Mouse (Mus musculus) mouse trophoblast stem cell (cell line): ENCODE measurements at regions not wholly inside any gene's neighbourhood (a gene's known extent, or its start where the extent isn't known, plus 50 kb on each side); places are given as distances from the start of the nearest gene placed in this dataset.

ENCODE experiments used
- in situ Hi-C, 2 experiments: fragments of 300-500 bp; cut with MseI, MboI; formaldehyde crosslinking; loops; 2 replicates in 1 of 2; 3 replicates in 1 of 2; pipeline ENCODE4 v1.15.1; 2025

DNA sequence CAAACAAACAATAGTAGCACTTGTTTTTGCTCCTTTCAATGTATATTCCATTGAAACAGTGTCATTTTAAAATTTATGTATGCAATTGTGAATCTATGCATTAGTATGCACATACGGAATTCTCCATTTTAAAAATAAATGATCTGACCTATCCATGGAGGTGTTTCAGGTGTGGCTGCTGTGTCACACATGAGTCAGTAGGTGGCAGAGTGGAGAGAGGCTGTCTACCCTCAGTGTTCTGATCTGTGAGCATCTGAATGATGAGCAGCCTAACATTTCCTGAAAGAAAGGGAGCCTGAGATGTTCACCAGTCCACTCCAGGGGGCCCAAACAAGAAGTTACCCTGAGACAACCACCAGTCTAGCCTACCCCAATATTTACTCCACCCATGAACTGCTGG is 75.6 kb upstream of the 1700006A11Rik start:
- in situ Hi-C loops = no loop called here

DNA sequence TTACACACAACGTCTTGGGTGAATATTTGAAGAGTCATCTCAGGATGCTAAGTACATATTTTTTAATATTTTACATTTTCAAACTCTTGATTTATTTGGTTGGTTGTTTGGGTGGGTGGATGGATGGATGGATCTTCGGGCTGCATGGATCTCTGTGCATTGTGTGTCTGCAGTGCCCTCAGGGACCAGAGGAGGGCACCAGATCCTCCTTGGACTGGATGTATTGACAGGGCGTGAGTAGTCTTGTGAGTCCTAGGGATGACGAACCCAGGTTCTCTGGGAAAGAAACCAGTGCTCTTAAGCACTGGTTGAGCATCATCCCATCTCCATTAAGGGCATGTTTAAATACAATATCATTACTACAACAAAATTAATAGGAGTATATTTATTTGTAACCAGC is 70.2 kb upstream of the 1700006A11Rik start:
- in situ Hi-C loops = loop anchor here in 1 of 2 experiments (10.0 kb wide), 1 partner anchor 89 kb away; the partner anchor contains the start of gene 1700003H04Rik
